8 mouse cellular contexts compared by ENCODE assay signal in the genomic region with DNA sequence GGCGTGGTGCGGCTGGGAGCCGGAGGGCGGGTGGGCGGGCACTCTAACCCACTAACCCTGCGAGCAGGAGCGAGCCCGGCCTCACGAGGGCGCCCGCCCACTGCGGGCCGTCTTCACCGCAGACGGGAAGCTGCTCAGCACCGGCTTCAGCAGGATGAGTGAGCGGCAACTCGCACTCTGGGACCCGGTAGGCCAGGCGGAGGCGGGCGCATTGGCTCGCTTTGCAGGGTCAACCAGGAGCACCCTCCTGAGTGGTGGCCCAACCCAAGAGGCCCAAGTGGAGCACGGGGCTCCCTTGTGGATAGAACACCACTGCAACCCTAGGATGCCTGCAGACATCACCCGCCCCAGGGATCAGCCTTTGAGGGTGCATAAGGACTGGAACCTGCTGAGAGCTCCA. TPM values are rescaled to one million over a fixed set of nuclear protein-coding genes. Genes with fewer than 3 reads are reported as not detected.
DNase-seq lines count a peak whose midpoint lies in the region; ATAC-seq lines count a peak whose summit lies in the region.

No protein-coding gene starts in this region.

- peaks cover 27% of the 10 kb centered on the region for H3K4me1 ChIP-seq in limb, embryonic 10.5 days
- peaks cover 10% of the 10 kb centered on the region for H3K4me1 ChIP-seq in stomach, embryonic 16.5 days (ENCODE audit: control insufficient read depth, insufficient read depth, low read length)

- H3K9me3 ChIP-seq in limb, embryonic 10.5 days (replicated peaks), result no peaks in the 10 kb centered on the region
- H3K9me3 ChIP-seq in stomach, embryonic 16.5 days (replicated peaks; ENCODE audit: control insufficient read depth, low read length), result no peaks in the 10 kb centered on the region

- peaks cover 80% of the 10 kb centered on the region for H3K27me3 ChIP-seq in limb, embryonic 10.5 days (ENCODE audit: low read depth, poor library complexity, severe bottlenecking)
- peaks cover 47% of the 10 kb centered on the region for H3K27me3 ChIP-seq in stomach, embryonic 16.5 days (ENCODE audit: control insufficient read depth, insufficient read depth, low read length)

- peak; percentile 98 for DNase-seq in heart, adult 11 months
- DNase-seq in heart, adult 8-10 months (ENCODE audit: low spot score), result no peak
- DNase-seq in adrenal gland, postnatal 25 days, result peak; percentile 80
- DNase-seq in gastrocnemius, adult 18-20 months (ENCODE audit: low spot score), result peak; percentile 78
- peak; percentile 88 for DNase-seq in induced T-regulatory cell, adult 2 months (ENCODE audit: low read depth)
- peak; percentile 75 for DNase-seq in limb, embryonic 10.5 days (ENCODE audit: low spot score)
- peak; percentile 63 for DNase-seq in mesoderm, embryonic 11.5 days (ENCODE audit: low read depth, low spot score)

- peak overlapping the region; percentile 12 for H3K27ac ChIP-seq in limb, embryonic 10.5 days
- no peak overlapping the region for H3K27ac ChIP-seq in stomach, embryonic 16.5 days (ENCODE audit: low read length)

- 3% methylated on average over 25 of the region's 25 CpGs for WGBS in limb, embryonic 10.5 days
- WGBS in stomach, embryonic 16.5 days, result 4% methylated on average over 25 of the region's 25 CpGs

- H3K4me2 ChIP-seq in stomach, embryonic 16.5 days (ENCODE audit: low read depth, low read length), result peak overlapping the region; percentile 29; the same call in 1 of the 2 replicates

- peaks cover 23% of the 10 kb centered on the region for H3K36me3 ChIP-seq in limb, embryonic 10.5 days
- H3K36me3 ChIP-seq in stomach, embryonic 16.5 days (ENCODE audit: control insufficient read depth, insufficient read depth, low read length), result no peaks in the 10 kb centered on the region

- ATAC-seq in stomach, embryonic 16.5 days (ENCODE audit: insufficient read depth, low FRiP score), result peak; percentile 42; the same call in 1 of the 2 replicates

- H3K4me3 ChIP-seq in limb, embryonic 10.5 days, result peak overlapping the region; percentile 33
- H3K4me3 ChIP-seq in stomach, embryonic 16.5 days (replicated peaks; ENCODE audit: low read length), result no peak overlapping the region

- no peak overlapping the region for H3K9ac ChIP-seq in stomach, embryonic 16.5 days (ENCODE audit: low read length)

RNA-seq across cellular contexts. Expression of a gene that starts 4.9 kb away (rescaled TPM):
- 100 to 1,000 TPM; 221 to 251 (median 232) TPM for total RNA-seq in heart, adult 8-10 months (2022)
- 1.3 and 2.2 TPM in 2 replicates for total RNA-seq in adrenal gland, postnatal 25 days (2021)
- 100 to 1,000 TPM; 191 to 201 TPM for total RNA-seq in gastrocnemius, adult 18-20 months (2021)
- polyA plus RNA-seq in limb, embryonic 10.5 days (2016; fragmentation: Nextera tagmentation; extraction: Ambion mirVana), result 0.15 TPM in 1 of 2 replicates, not detected in the other
- 0.12 and 2.0 TPM in 2 replicates for polyA plus RNA-seq in stomach, embryonic 16.5 days (2015; fragmentation: Nextera tagmentation; extraction: Ambion mirVana)

RNA-seq across cellular contexts. Expression of a gene that starts 22.3 kb away (rescaled TPM):
- total RNA-seq in heart, adult 8-10 months (2022), result 10 to 100 TPM in 2 of 4 experiments, 1 to 10 TPM in 2; 7.5 to 11.6 (median 9.9) TPM
- 7.7 and 8.7 TPM in 2 replicates for total RNA-seq in adrenal gland, postnatal 25 days (2021)
- total RNA-seq in gastrocnemius, adult 18-20 months (2021), result 10 to 100 TPM; 10.6 to 11.6 TPM
- polyA plus RNA-seq in limb, embryonic 10.5 days (2016; fragmentation: Nextera tagmentation; extraction: Ambion mirVana), result 12.5 and 13.4 TPM in 2 replicates
- 2.4 and 2.8 TPM in 2 replicates for polyA plus RNA-seq in stomach, embryonic 16.5 days (2015; fragmentation: Nextera tagmentation; extraction: Ambion mirVana)

RNA-seq across cellular contexts. Expression of a gene that starts 26.2 kb away (rescaled TPM):
- 10 to 100 TPM; 53.5 to 63.3 (median 57.1) TPM for total RNA-seq in heart, adult 8-10 months (2022)
- 53.8 and 55.9 TPM in 2 replicates for total RNA-seq in adrenal gland, postnatal 25 days (2021)
- 10 to 100 TPM; 28.0 to 37.1 TPM for total RNA-seq in gastrocnemius, adult 18-20 months (2021)
- 13.6 and 14.8 TPM in 2 replicates for polyA plus RNA-seq in limb, embryonic 10.5 days (2016; fragmentation: Nextera tagmentation; extraction: Ambion mirVana)
- 7.9 and 9.1 TPM in 2 replicates for polyA plus RNA-seq in stomach, embryonic 16.5 days (2015; fragmentation: Nextera tagmentation; extraction: Ambion mirVana)

RNA-seq across cellular contexts. Expression of a gene that starts 47.8 kb away (rescaled TPM):
- total RNA-seq in heart, adult 8-10 months (2022), result 1 to 10 TPM; 1.7 to 3.2 (median 2.2) TPM
- 15.1 and 19.4 TPM in 2 replicates for total RNA-seq in adrenal gland, postnatal 25 days (2021)
- under 1 TPM; 0.43 to 0.87 TPM for total RNA-seq in gastrocnemius, adult 18-20 months (2021)
- polyA plus RNA-seq in limb, embryonic 10.5 days (2016; fragmentation: Nextera tagmentation; extraction: Ambion mirVana), result 1.4 and 2.0 TPM in 2 replicates
- 3.2 and 4.2 TPM in 2 replicates for polyA plus RNA-seq in stomach, embryonic 16.5 days (2015; fragmentation: Nextera tagmentation; extraction: Ambion mirVana)

RNA-seq across cellular contexts. Expression of a gene that starts 48.6 kb away (rescaled TPM):
- total RNA-seq in heart, adult 8-10 months (2022), result 10 to 100 TPM; 10.5 to 12.4 (median 11.4) TPM
- total RNA-seq in adrenal gland, postnatal 25 days (2021), result 7.5 and 10.2 TPM in 2 replicates
- total RNA-seq in gastrocnemius, adult 18-20 months (2021), result 1 to 10 TPM; 2.5 to 3.5 TPM
- 33.4 and 38.7 TPM in 2 replicates for polyA plus RNA-seq in limb, embryonic 10.5 days (2016; fragmentation: Nextera tagmentation; extraction: Ambion mirVana)
- 25.1 and 25.5 TPM in 2 replicates for polyA plus RNA-seq in stomach, embryonic 16.5 days (2015; fragmentation: Nextera tagmentation; extraction: Ambion mirVana)

Comparison
In these comparisons a context has a peak if more than half of its experiments do, and no peak if none do; other contexts are left out.
1. RNA of a gene that starts 4.9 kb away (total RNA-seq): 221 to 251 TPM in heart, adult 8-10 months and 191 to 201 TPM in gastrocnemius, adult 18-20 months; 1.3 to 2.2 TPM in adrenal gland, postnatal 25 days; every median in the first group is over 10 times any median in the second.